Mouse (Mus musculus) forebrain, embryonic 16.5 days (tissue): ENCODE measurements around the gene Cwh43. TPM values are rescaled to one million over a fixed set of nuclear protein-coding genes. Genes with fewer than 3 reads are reported as not detected.
A peak's percentile ranks its signal among the peaks of the same experiment; 100 is the strongest.

Experiments
- ATAC-seq: fragments of 200-750 bp; cut with Nextera tagmentation; 2 replicates; pipeline ENCODE4 v1.8.0; 2017; ENCODE audit warnings: mild to moderate bottlenecking, moderate library complexity
- H3K27ac ChIP-seq: fragments of 300-500 bp; sonication (generic); 2 replicates; pipeline ENCODE4 v1.5.1; 2014; ENCODE audit warnings: low read length, control low read depth
- H3K27me3 ChIP-seq: fragments of 300-500 bp; sonication (generic); replicated peaks from 2 replicates; pipeline ENCODE4 v1.6.1; 2014; ENCODE audit warnings: low read length; ENCODE audit not compliant: control insufficient read depth, insufficient read depth
- H3K36me3 ChIP-seq: fragments of 300-500 bp; sonication (generic); 2 replicates; pipeline ENCODE4 v1.6.1; 2014; ENCODE audit not compliant: control insufficient read depth, insufficient read depth
- H3K4me1 ChIP-seq: fragments of 300-500 bp; sonication (generic); replicated peaks from 2 replicates; pipeline ENCODE4 v1.6.1; 2014; ENCODE audit warnings: low read length; ENCODE audit not compliant: control insufficient read depth, insufficient read depth
- H3K4me2 ChIP-seq: fragments of 300-500 bp; sonication (generic); 2 replicates; pipeline ENCODE4 v1.6.1; 2014; ENCODE audit warnings: mild to moderate bottlenecking, low read length, control low read depth
- H3K4me3 ChIP-seq: fragments of 300-500 bp; sonication (generic); replicated peaks from 2 replicates; pipeline ENCODE4 v1.5.1; 2014; ENCODE audit warnings: mild to moderate bottlenecking, low read length, control low read depth
- H3K9ac ChIP-seq: fragments of 300-500 bp; sonication (generic); replicated peaks from 2 replicates; pipeline ENCODE4 v1.6.1; 2014; ENCODE audit warnings: low read depth, low read length, control low read depth
- H3K9me3 ChIP-seq: fragments of 300-500 bp; sonication (generic); 2 replicates; pipeline ENCODE4 v1.6.1; 2016; ENCODE audit warnings: low read length; ENCODE audit not compliant: control insufficient read depth
- WGBS: fragments of 180-500 bp; shearing (Covaris S2); extraction: QIAGEN DNeasy Blood & Tissue Kit; methylation state at CpG from one replicate; pipeline ENCODE4 v1.1.7; 2014; 5-methylcytosine and 5-hydroxymethylcytosine counted together
- polyA plus RNA-seq: library from polyadenylated mRNA; unstranded; fragments of >200 nt; fragmentation: Nextera tagmentation; extraction: Ambion mirVana; gene quantifications from 2 replicates; pipeline ENCODE4 v1.2.1, GENCODE M21; 2015

Gene Cwh43
- polyA plus RNA-seq, 1 experiment from 2014 or later: not detected

DNA sequence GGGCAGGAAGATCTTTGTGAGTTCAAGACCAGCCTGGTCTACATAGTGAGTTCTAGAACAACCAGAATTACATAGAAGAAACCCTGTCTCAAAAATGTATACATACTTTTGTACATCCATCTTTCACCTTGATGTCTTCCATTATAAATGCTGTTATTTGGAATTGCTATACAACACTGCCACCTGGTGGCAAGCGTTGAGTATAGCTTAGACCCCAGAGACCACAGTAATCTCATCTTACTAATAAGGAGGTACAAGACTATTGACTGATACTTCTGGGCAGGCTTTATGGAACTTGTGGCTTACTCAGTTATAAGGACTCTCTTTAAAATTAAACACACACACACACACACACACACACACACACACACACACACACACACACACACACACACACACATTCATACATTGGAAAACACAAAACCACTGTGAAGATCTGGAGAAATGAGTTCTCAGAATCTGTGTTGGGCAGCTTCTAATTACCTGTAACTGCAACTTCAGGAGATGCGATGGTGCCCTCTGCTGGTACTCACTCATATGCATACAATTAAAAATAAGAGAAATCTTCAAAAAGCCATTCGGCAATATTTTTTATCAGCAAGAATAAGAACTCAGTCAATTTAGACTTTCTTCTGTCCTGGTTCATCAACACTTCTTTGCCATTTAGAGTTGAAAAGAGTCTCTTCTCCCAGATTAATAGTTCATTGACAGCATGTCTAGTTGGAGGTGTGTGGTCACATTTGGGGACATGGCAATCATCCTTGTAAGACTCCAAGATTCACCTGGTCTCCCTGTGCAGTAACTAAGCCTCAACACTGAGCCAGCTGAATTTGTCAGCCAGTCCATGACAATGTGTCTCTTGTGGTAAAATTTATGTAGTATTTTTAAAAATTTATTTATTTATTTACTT lies 22.9 kb upstream of the Cwh43 start:
- ATAC-seq: peak; percentile 51
- no peaks in the 10 kb centered on the region for H3K9me3 ChIP-seq
- no peaks in the 10 kb centered on the region for H3K27me3 ChIP-seq
- WGBS: 27% methylated on average over 3 of the region's 3 CpGs
- H3K9ac ChIP-seq: no peak overlapping the region
- H3K4me2 ChIP-seq: no peak overlapping the region
- no peak overlapping the region for H3K27ac ChIP-seq
- no peak overlapping the region for H3K4me3 ChIP-seq
- no peaks in the 10 kb centered on the region for H3K36me3 ChIP-seq
- H3K4me1 ChIP-seq: no peaks in the 10 kb centered on the region

DNA sequence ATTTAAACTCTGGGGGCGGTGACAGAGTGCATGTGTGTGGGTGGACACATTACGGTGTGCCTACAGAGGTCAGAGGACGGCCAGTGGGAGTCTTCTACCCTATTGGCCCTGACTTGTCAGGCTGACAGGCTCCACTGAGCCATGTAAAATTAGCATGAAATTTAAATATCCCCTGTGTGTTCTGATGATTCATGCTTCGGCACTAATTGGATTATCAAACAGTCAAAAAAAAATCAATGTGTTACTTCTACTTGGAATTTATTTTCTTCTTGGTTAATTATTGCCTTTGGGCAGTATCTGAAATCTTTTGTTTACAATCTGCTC lies 22.3 kb upstream of the Cwh43 start:
- no peak for ATAC-seq
- H3K4me2 ChIP-seq: no peak overlapping the region
- H3K27me3 ChIP-seq: no peaks in the 10 kb centered on the region
- no peaks in the 10 kb centered on the region for H3K36me3 ChIP-seq
- 49% methylated on average over 4 of the region's 4 CpGs for WGBS
- no peak overlapping the region for H3K4me3 ChIP-seq
- no peaks in the 10 kb centered on the region for H3K9me3 ChIP-seq
- no peak overlapping the region for H3K27ac ChIP-seq
- no peak overlapping the region for H3K9ac ChIP-seq
- H3K4me1 ChIP-seq: no peaks in the 10 kb centered on the region

GRCm38 (mm10) chr5:73393041-73393440 lies 12.8 kb upstream of the Cwh43 start:
- no peak overlapping the region for H3K27ac ChIP-seq
- no peaks in the 10 kb centered on the region for H3K36me3 ChIP-seq
- 79% methylated on average over 9 of the region's 9 CpGs for WGBS
- ATAC-seq: no peak
- H3K9me3 ChIP-seq: 0 out of 2 replicates have a peak, but pooled peaks cover 2% of the 10 kb centered on the region
- no peaks in the 10 kb centered on the region for H3K4me1 ChIP-seq
- H3K4me2 ChIP-seq: no peak overlapping the region
- H3K27me3 ChIP-seq: 0 out of 2 replicates have a peak, but pooled peaks cover 2% of the 10 kb centered on the region
- no peak overlapping the region for H3K9ac ChIP-seq
- no peak overlapping the region for H3K4me3 ChIP-seq

DNA sequence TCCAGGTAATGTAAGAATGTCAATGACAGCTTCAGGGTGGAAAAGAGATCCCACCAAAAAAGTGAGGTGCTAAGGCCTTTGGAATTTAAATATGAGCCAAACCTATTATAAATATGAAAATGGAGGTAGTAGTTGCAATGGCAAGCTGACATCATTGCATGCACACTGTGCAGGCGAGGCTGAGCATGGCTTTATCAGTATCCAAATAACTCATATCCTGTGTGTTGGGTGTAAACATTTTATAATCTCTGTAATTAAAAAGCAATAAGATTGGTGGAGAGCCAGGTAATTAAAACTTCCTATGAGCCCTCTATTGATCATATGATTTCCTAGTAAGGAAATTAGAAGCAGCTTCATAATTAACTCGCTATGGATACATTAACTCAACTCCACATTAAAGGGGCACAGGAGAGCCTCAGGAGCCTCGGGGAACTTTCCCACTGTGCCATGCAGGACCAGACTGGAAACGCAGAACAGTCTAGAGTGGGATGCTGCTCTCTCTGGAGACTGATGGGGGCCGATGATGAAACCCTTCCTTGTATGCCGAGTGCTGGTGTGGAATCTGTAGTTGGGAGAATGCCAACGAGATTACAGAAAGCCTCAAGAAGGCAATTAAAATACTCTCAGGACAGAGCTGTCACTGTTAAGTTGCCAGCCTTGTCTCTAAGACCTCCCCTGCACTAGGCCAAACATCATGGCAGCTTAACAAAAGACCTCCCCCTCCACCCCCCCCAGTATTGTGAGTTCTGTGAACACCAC lies 5.9 kb upstream of the Cwh43 start:
- Histone ChIP-seq H3K4me3 (no peak overlapping the region), H3K4me2 (0 out of 2 replicates have a peak overlapping the region, but pooled peaks have one; percentile 5), H3K9ac (no peak overlapping the region), H3K4me1 (peaks cover 8% of the 10 kb centered on the region), H3K36me3 (no peaks in the 10 kb centered on the region), H3K9me3 (no peaks in the 10 kb centered on the region), H3K27ac (no peak overlapping the region), H3K27me3 (peaks cover 10% of the 10 kb centered on the region)
- peak; percentile 87 for ATAC-seq
- WGBS: 17% methylated on average over 7 of the region's 7 CpGs

- H3K4me3 ChIP-seq: no peak overlapping the region
- WGBS: 76% methylated on average over 5 of the region's 5 CpGs
- no peak overlapping the region for H3K4me2 ChIP-seq
- ATAC-seq: no peak
- H3K9ac ChIP-seq: no peak overlapping the region
- H3K27ac ChIP-seq: no peak overlapping the region
- H3K36me3 ChIP-seq: no peaks in the 10 kb centered on the region
- H3K27me3 ChIP-seq: peaks cover 18% of the 10 kb centered on the region
- H3K9me3 ChIP-seq: no peaks in the 10 kb centered on the region
- H3K4me1 ChIP-seq: peaks cover 15% of the 10 kb centered on the region
Observed at GRCm38 (mm10) chr5:73401341-73401740, 4.5 kb upstream of the Cwh43 start.

- Histone ChIP-seq H3K4me2 (no peak overlapping the region), H3K4me1 (peaks cover 16% of the 10 kb centered on the region), H3K36me3 (no peaks in the 10 kb centered on the region), H3K27ac (no peak overlapping the region), H3K9me3 (no peaks in the 10 kb centered on the region), H3K9ac (no peak overlapping the region), H3K4me3 (no peak overlapping the region), H3K27me3 (peaks cover 24% of the 10 kb centered on the region)
- WGBS: 94% methylated on average over 4 of the region's 4 CpGs
- ATAC-seq: no peak
Observed at GRCm38 (mm10) chr5:73402911-73403310, 3.0 kb upstream of the Cwh43 start.

GRCm38 (mm10) chr5:73403311-73404068 lies 2.4 kb upstream of the Cwh43 start:
- WGBS: 94% methylated on average over 14 of the region's 14 CpGs

GRCm38 (mm10) chr5:73404790-73405189 lies 1.1 kb upstream of the Cwh43 start:
- no peaks in the 10 kb centered on the region for H3K9me3 ChIP-seq
- no peak overlapping the region for H3K4me3 ChIP-seq
- H3K27ac ChIP-seq: no peak overlapping the region
- peaks cover 16% of the 10 kb centered on the region for H3K4me1 ChIP-seq
- H3K4me2 ChIP-seq: no peak overlapping the region
- no peaks in the 10 kb centered on the region for H3K36me3 ChIP-seq
- ATAC-seq: no peak
- H3K27me3 ChIP-seq: peaks cover 24% of the 10 kb centered on the region
- H3K9ac ChIP-seq: no peak overlapping the region
- 77% methylated on average over 6 of the region's 6 CpGs for WGBS

More at GRCm38 (mm10) chr5:73403311-73404068, 2.4 kb upstream of the Cwh43 start:
- ATAC-seq: no peak
- H3K4me3 ChIP-seq: no peak overlapping the region
- H3K27me3 ChIP-seq: peaks cover 24% of the 10 kb centered on the region
- H3K9ac ChIP-seq: no peak overlapping the region
- no peaks in the 10 kb centered on the region for H3K9me3 ChIP-seq
- H3K4me2 ChIP-seq: no peak overlapping the region
- no peaks in the 10 kb centered on the region for H3K36me3 ChIP-seq
- H3K27ac ChIP-seq: no peak overlapping the region
- H3K4me1 ChIP-seq: peaks cover 16% of the 10 kb centered on the region

DNA sequence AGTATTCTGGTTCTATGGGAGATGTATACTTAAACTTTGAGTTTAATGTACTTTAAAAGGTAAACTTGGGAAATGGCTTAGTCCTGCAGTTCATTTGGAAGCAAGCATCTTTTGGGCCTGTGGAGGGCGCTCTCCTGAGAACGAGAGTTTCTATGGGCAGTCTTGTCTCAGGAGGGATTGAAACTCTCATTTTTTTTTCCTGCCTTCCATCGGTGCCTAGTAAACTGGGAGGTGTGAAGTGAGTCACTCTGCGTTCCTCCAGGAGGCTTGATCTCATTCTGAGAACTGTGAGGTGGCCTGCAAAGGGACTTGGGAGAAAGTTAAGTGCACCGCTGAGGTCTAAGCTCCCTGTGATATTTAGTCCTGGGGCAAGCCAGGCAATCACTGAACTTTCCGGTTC lies 986 bp downstream of the Cwh43 start:
- no peak overlapping the region for H3K4me3 ChIP-seq
- H3K4me1 ChIP-seq: peaks cover 9% of the 10 kb centered on the region
- H3K4me2 ChIP-seq: no peak overlapping the region
- H3K27ac ChIP-seq: no peak overlapping the region
- no peak overlapping the region for H3K9ac ChIP-seq
- H3K36me3 ChIP-seq: no peaks in the 10 kb centered on the region
- peaks cover 24% of the 10 kb centered on the region for H3K27me3 ChIP-seq
- no peaks in the 10 kb centered on the region for H3K9me3 ChIP-seq
- 44% methylated on average over 6 of the region's 6 CpGs for WGBS
- no peak for ATAC-seq
